Mouse (Mus musculus) frontal cortex, adult (tissue): ENCODE results near the gene Tarbp1.

Experiments used
- ATAC-seq: cut with Nextera tagmentation; 2 replicates; pipeline ENCODE4 v1.9.2; 2017; ENCODE audit warnings: mild to moderate bottlenecking, moderate library complexity, mixed read lengths; ENCODE audit not compliant: low TSS enrichment

The Tarbp1 gene

GRCm38 (mm10) chr8:126474299-126475187, at the start of gene Tarbp1:
TSS of gene Tarbp1 (minus strand) at chr8:126475065.
- peak; percentile 90 for ATAC-seq

- ATAC-seq = peak; percentile 38; the same call in 1 of the 2 replicates
Observed at GRCm38 (mm10) chr8:126524233-126524985, 49.5 kb upstream of the Tarbp1 start.

- ATAC-seq = peak; percentile 9; the same call in 1 of the 2 replicates
Observed at GRCm38 (mm10) chr8:126523060-126523574, 48.3 kb upstream of the Tarbp1 start.

- no peak for ATAC-seq
Observed at GRCm38 (mm10) chr8:126519447-126519975, 44.6 kb upstream of the Tarbp1 start.

DNA sequence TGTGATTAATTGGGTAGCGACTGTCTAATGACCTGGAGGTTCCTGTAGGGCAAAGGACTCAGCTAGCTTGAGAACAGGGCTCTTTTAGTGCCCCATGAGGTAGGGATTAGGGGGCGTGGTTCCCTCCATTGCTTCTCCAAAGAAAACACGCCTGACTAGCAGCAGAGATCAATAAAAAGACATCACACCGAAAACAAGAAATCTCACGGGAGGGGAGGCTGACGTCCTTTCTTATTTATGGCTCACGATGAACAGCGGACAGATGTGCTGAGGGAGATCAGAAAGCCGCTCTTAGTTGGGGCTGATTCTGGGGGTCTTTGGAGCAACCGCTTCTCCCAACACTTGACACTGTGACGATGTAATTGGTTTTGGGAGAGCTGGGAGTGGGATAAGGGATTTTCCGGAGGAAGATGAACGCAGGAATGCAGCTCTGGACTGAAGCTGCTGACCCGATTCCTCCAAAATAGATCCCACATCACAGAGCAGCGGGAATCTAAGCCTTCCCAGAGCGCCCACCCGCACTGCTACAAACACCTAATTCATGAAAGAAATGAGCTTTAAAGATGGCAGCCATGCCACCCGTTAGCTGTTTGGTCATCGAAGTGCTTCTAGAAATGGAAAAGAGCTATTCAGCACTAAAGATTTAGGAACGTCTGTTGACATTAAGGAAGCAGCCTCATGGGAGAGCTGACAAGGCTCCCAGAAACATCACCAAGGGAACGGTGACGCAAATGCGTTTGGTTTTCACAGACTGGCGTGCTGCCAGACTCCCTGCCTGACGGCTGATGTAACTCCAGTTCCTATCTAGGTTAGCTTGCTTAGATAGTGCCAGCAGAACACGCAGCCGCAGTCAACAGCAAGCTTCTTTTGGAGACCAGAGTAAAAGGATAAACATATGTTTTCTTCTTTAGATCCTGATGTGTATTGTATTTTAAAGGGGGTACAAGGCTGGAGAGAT, 42.0 kb upstream of the Tarbp1 start:
- ATAC-seq = peak; percentile 96

- no peak for ATAC-seq
Observed at GRCm38 (mm10) chr8:126514011-126514964, 39.4 kb upstream of the Tarbp1 start.

GRCm38 (mm10) chr8:126510866-126511265, 36.0 kb upstream of the Tarbp1 start:
- ATAC-seq = no peak

- peak; percentile 52 for ATAC-seq
Observed at GRCm38 (mm10) chr8:126509635-126510034, 34.8 kb upstream of the Tarbp1 start.

DNA sequence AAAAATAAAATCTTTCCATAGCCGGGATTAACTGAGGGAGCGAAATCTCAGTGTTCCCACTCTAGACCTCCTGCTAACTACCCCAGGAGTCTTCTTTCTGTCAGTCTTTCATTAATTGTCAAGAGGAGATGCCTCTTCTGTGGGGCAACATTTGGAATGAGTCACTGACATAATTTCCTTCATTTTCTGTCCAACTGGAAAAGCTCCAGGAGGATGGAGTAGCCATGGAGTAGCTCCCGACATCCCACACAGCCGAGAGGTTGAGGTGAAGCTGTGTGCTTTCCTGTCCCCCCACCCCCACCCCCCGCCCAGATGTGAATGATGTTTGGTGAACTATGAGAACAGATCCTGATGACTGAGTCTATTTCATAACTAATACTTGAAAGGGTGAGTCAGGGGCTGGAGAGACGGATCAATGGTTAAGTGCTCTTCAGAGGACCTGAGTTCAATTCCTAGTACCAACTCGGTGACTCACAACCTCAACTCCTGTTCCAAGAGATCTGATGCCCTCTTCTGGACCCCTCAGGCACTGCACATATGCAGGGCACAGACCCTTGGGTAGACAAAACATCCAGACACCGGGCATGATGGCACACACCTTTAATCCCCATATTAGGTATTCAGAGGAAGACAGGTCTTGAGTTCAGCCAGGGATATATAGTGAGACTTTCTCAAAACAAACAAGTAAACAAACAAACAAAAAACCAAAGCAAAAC, 34.2 kb upstream of the Tarbp1 start:
- ATAC-seq = no peak

- no peak for ATAC-seq
Observed at GRCm38 (mm10) chr8:126508221-126508620, 33.4 kb upstream of the Tarbp1 start.

DNA sequence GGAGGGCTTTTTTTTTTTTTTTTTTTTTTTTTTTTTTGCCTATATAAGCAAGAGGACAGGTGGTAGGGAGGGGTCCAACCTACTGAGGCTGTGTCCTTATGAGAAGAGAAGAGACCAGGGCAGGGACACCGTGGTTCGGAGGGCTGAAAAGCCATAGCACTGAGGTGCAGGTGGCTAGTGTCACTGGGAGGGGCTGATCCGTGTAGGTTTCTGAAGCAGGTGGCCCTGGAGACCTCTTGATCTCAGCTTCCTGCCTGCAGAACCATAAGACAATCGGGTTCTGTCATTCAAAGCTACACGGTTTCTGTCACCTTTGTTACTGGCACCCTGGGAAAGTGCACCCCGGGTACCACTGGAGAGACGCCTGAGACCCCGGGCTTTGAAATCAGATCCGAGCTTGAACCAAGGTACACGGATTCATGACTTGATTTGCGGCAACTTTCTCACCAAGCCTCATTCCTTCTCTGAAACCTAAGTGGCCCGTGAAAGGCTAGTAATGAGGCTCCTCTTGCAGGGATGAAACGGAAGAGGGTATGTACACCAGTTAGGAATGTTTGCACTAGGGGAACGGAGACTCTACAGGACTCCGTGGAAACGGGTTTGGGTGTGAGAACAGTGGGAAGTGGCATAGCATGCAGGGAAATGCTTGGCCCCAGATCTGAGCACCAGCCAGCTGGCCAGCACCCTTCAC, 29.8 kb upstream of the Tarbp1 start:
- no peak for ATAC-seq

DNA sequence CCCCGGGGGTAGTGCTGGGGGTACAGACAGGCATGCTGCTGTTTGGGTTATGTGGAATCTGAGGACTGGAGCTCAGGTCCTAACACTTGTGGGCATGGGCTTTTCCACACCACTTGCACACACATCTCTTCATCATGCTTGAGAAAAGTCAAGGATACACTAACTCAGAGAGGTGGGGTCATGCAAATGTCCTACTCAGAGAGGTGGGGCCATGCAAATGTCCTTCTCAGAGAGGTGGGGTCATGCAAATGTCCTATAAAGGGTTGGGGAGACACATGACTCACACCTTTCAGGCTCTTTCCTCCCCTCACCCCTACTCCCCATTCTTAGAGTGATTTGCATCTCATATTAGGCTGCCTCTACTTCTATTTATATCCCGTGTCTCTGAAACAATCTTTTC, 27.9 kb upstream of the Tarbp1 start:
- ATAC-seq = no peak

- no peak for ATAC-seq
Observed at GRCm38 (mm10) chr8:126499371-126499770, 24.5 kb upstream of the Tarbp1 start.

DNA sequence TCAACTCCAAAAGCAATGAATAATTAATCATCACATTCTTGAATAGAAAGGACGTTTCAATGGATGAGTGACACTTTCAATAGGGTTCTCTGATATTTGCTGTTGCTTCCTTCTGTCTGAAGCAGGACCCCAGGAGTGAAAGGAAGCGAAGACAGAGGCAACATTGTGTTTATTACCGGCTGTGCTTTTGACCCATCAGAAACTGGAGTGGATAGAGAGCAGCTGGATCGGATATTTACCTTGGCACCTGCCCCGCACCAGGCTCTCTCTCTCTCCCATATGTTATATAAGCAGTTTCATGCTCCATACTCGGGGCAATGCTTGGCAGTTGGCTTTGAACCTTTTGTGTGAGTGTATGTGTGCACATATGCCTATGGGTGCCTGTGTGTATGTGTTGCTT, 23.6 kb upstream of the Tarbp1 start:
- no peak for ATAC-seq

- peak; percentile 99 for ATAC-seq
Observed at GRCm38 (mm10) chr8:126497541-126498428, 22.9 kb upstream of the Tarbp1 start.

DNA sequence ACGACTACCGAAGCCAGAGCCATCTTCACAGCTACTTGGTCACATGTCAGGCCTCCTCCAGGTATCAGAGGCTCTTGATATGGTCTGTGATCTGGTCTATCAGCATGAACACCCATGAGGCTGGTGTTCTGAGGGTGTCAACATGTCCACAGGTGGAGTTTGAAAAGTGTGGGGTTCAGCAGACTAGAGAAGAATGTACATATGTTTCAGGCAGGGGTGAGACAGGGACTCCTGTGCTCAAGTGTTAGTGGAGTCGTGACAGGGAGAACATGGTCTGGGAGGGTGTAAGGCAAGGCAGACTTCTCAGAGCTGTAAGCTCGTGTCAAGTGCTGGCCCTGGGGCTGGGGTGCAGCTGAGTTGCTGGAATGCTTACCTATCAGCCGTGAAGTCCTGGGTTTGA, 22.1 kb upstream of the Tarbp1 start:
- no peak for ATAC-seq

- ATAC-seq = no peak
Observed at GRCm38 (mm10) chr8:126495461-126495860, 20.6 kb upstream of the Tarbp1 start.
